Mouse (Mus musculus) thymus, adult 2 months (tissue): Measurements from ENCODE around the gene Egfl8. TPM values are rescaled to one million over a fixed set of nuclear protein-coding genes. Genes with fewer than 3 reads are reported as not detected.

ENCODE experiments used
- DNase-seq: peaks from one replicate; pipeline ENCODE4 v3.0.0; 2021
- H3K27ac ChIP-seq: fragments of 200-500 bp; 2 replicates; pipeline ENCODE4 v1.5.1; 2012; ENCODE audit warnings: low read length, control low read depth; ENCODE audit not compliant: control insufficient read depth, insufficient read depth
- H3K27me3 ChIP-seq: fragments of 200-500 bp; 2 replicates; pipeline ENCODE4 v1.6.1; 2012; ENCODE audit warnings: mild to moderate bottlenecking, low read length, moderate library complexity, mixed read lengths; ENCODE audit not compliant: control insufficient read depth, insufficient read depth
- H3K36me3 ChIP-seq: fragments of 200-500 bp; 2 replicates; pipeline ENCODE4 v1.6.1; 2012; ENCODE audit warnings: mild to moderate bottlenecking, low read length, moderate library complexity; ENCODE audit not compliant: control insufficient read depth, insufficient read depth
- H3K4me1 ChIP-seq: fragments of 200-500 bp; replicated peaks from 2 replicates; pipeline ENCODE4 v1.6.1; 2012; ENCODE audit warnings: low read length; ENCODE audit not compliant: control insufficient read depth, insufficient read depth
- H3K4me3 ChIP-seq: fragments of 200-500 bp; 2 replicates; pipeline ENCODE4 v1.5.1; 2012; ENCODE audit warnings: mild to moderate bottlenecking, low read length, control low read depth, moderate library complexity; ENCODE audit not compliant: control insufficient read depth, insufficient read depth
- CTCF ChIP-seq: fragments of 200-500 bp; IDR thresholded peaks from 2 replicates; pipeline ENCODE4 v1.5.1; 2012; ENCODE audit warnings: mild to moderate bottlenecking, control low read depth, low read length, moderate library complexity, borderline replicate concordance; ENCODE audit not compliant: control insufficient read depth, poor library complexity, insufficient read depth; ENCODE audit errors: extremely low read depth
- POLR2A ChIP-seq: fragments of 200-500 bp; IDR thresholded peaks from 2 replicates; pipeline ENCODE4 v1.6.1; 2012; ENCODE audit warnings: mild to moderate bottlenecking, low read length, control low read depth, moderate library complexity; ENCODE audit not compliant: control insufficient read depth, poor library complexity, insufficient read depth; ENCODE audit errors: extremely low read depth
- WGBS: fragments of 180-500 bp; shearing (Covaris S2); methylation state at CpG from one replicate; pipeline ENCODE4 v1.1.7; 2018; 5-methylcytosine and 5-hydroxymethylcytosine counted together
- polyA plus RNA-seq: library from polyadenylated mRNA; depleted of rRNA; stranded (reverse); fragments of >200 nt; gene quantifications from 2 replicates; pipeline ENCODE4 v1.2.3, GENCODE M21; 2012; rRNA removed

Egfl8 gene
- 13.0 and 16.0 TPM in 2 replicates for polyA plus RNA-seq

DNA sequence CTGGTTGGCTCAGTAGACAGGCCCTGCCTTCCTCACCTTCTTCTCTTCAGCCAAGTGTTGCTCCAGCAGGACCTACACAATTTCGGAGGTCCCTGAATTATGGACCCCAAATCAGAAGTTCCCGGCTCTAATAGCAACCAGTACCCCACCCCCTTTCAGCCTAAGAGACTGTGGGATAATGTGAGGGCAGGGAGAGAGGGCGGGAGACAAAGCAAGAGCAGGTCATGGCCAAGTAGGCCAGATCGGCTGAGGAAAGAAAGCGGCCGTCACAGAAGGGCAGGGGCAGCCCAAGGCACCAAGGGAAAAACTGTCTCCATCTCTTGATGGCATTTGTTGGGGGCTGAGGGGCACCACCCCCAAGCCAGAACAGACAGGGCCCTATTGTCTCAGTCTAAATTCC is at the start of gene Egfl8:
Gene Egfl8 (minus strand): TSS at position 101 of the 400 bp plus-strand sequence.
- H3K36me3 ChIP-seq, result peaks cover 34% of the 10 kb centered on the region
- no peak for DNase-seq
- no peaks in the 10 kb centered on the region for H3K4me1 ChIP-seq
- no peak within 1 kb of the TSS for H3K4me3 ChIP-seq
- no peak within 1 kb of the TSS for H3K27ac ChIP-seq
- H3K27me3 ChIP-seq, result no peaks in the 10 kb centered on the region
- TF ChIP-seq POLR2A, result no peak
- no peak for TF ChIP-seq CTCF
- WGBS, result 92% methylated on average over 6 of the region's 6 CpGs

DNA sequence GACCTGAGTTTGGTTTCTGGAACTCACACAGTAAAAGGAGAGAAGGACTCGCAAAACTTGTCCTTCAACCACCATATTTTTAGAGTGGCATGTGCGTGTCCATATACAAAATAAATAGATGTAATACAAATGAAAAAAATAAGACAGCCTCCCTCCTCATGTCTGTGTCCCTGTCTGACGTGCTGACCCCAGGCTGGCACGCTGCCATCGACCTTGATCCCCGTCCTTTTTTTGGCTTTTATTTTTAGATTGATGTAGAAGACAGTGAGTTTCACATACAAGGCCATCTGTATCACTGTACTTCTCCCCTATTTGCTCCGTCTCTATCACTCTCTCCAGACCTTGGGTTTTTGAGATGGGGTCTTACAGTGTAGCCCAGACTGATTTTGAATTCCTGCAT is 48.7 kb upstream of the Egfl8 start:
- H3K27me3 ChIP-seq, result no peaks in the 10 kb centered on the region; the same call in 1 of the 2 replicates

DNA sequence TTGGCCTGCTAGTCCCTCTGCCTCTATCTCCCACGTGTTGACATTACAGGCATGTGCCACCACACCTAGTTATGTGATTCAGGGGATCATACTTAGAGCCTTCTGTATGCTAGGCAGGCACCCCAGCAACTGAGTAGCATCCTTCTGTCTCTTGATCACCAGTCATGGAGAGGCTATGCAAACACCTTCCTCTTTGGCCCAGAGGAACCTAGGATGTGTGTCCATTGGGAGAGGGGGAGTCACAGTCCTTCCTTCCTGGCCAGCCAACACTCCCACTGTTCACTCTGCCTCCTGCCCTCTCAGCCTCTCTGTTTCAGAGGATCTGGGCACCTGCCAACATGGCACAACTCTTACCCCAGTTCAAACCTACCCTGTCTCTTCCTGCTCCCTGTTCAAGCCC is 47.8 kb upstream of the Egfl8 start:
- no peaks in the 10 kb centered on the region for H3K4me1 ChIP-seq
- H3K27ac ChIP-seq, result no peak overlapping the region
- H3K4me3 ChIP-seq, result no peak overlapping the region
- no peaks in the 10 kb centered on the region for H3K36me3 ChIP-seq
- no peak for TF ChIP-seq CTCF
- TF ChIP-seq POLR2A, result no peak
- WGBS, result 53% methylated on average over 1 of the region's 1 CpGs
- no peak for DNase-seq
- peaks cover 4% of the 10 kb centered on the region; the same call in 1 of the 2 replicates for H3K27me3 ChIP-seq

More for the DNA sequence above, 48.7 kb upstream of the Egfl8 start:
- H3K4me3 ChIP-seq, result no peak overlapping the region
- no peak overlapping the region for H3K27ac ChIP-seq
- H3K4me1 ChIP-seq, result no peaks in the 10 kb centered on the region
- TF ChIP-seq CTCF (no peak), POLR2A (no peak)
- 74% methylated on average over 7 of the region's 7 CpGs for WGBS
- no peak for DNase-seq
- H3K36me3 ChIP-seq, result no peaks in the 10 kb centered on the region

DNA sequence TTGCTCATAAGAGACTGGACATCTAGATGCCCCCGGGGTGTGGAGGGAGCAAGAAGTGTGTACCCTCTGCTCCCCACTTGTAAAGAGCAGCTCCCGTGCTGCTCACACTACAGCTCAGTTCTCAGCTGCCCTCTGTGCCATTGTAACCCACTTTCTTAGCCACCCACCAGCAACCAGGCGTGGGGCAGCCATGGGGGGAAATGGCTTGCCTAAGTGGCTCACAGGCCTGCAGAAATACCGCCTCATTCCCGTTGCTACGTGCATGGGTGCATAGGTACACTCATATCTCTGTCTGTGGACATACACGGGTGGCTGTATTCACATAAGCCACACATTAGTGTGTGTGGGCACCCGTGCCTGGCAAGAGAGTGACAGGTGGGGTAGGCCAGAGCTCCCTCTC is 47.2 kb upstream of the Egfl8 start:
- TF ChIP-seq POLR2A, result no peak
- TF ChIP-seq CTCF, result no peak
- H3K27me3 ChIP-seq, result peaks cover 4% of the 10 kb centered on the region; the same call in 1 of the 2 replicates
- DNase-seq, result no peak
- 87% methylated on average over 8 of the region's 8 CpGs for WGBS
- no peaks in the 10 kb centered on the region for H3K36me3 ChIP-seq
- no peak overlapping the region for H3K27ac ChIP-seq
- H3K4me3 ChIP-seq, result no peak overlapping the region
- H3K4me1 ChIP-seq, result no peaks in the 10 kb centered on the region

DNA sequence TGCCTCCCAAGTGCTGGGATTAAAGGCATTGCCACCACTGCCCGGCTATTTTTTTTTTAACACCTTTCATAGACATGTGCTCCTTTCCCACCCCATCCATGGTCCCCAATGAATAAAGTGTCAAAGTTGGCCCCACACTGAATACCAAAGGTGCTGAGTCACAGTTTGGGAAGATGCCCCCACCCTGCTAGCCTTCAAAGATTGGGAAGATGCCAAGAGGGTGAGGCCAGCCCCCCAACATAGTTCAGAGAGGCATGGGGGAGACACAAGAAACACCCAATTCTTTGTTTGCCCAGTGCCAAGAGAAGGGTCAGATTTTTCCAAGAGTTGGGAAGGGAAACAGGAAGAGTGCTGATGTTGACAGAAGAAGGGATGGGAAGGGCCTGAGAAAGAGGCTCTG is 46.7 kb upstream of the Egfl8 start:
- TF ChIP-seq CTCF, result no peak
- no peak for TF ChIP-seq POLR2A
- Histone ChIP-seq H3K4me3 (no peak overlapping the region), H3K36me3 (no peaks in the 10 kb centered on the region), H3K4me1 (no peaks in the 10 kb centered on the region), H3K27ac (no peak overlapping the region), H3K27me3 (peaks cover 4% of the 10 kb centered on the region; the same call in 1 of the 2 replicates)
- no peak for DNase-seq
- WGBS, result 84% methylated on average over 1 of the region's 1 CpGs

DNA sequence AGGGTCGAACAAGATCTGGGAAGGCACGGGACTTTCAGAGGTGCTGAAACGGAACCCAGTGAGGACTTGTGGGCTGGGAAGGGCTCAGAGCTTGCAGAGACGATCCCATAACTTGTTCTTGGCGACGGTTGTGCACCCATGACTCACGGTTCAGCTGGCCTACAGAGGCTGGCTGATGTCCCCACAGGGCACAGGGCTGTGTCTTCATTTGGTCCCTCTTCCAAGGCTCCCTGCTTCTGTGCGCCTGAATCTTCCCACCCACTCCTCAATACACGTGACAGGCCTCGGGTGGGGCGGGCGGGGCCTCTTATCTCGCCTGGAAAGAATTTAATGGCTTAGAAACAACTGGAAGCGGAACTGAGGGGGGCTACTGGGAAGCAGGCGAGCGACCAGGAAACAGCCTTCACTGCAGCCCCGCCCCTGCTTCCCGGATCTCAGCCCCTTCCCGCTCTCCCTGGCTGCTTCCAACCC is 45.4 kb upstream of the Egfl8 start:
- TF ChIP-seq POLR2A (no peak), CTCF (no peak)
- Histone ChIP-seq H3K27ac (no peak overlapping the region), H3K27me3 (peaks cover 4% of the 10 kb centered on the region; the same call in 1 of the 2 replicates), H3K36me3 (no peaks in the 10 kb centered on the region), H3K4me3 (no peak overlapping the region), H3K4me1 (no peaks in the 10 kb centered on the region)
- no peak for DNase-seq
- 11% methylated on average over 19 of the region's 19 CpGs for WGBS
